Comparison of ENCODE assay signal across 1 mouse cellular context in the genomic region with DNA sequence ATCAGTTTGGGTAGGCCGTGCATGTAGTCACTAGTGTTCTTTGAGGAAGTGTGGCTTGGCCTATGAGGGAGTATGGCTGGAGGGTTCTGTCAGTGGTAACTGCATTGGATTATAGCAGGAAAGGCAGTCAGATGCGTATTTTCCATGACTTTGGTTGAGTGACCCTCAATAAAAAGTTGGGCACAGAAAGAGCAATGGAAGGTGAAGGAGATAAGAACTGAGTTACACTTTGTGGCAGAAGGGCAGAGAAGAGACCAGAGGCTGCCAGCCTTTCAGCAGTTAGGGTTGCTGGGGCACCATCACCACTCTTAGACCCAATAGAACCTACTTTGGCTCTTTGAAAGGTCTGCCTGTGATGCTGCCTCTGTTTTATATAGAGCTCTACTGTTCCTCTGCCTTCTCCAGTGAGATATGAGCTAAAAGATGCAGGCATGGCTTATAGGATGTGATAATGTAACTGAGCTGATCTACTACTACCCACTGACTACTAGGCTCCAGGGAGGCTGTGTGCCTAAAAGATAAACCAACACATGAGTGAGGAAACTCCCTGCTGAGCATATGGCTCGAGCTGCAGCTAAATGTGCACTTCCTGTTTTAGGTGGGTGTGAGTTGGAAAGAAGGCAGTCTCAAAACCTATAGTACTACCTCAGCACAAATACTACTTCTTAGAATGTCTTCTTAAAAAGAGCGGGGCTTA.
TF ChIP-seq lines count a peak whose summit lies in the region.

No protein-coding gene starts in this region.

TF ChIP-seq in MEL, 35 proteins besides CTCF, POLR2A, EP300 and RAD21 (continued from another document):
- TF ChIP-seq JUND (IDR thresholded peaks at IDR 0.05; ENCODE audit: low read depth, low read length) (no peak), POLR2AphosphoS2 (IDR thresholded peaks at IDR 0.05; ENCODE audit: low read length) (peak; percentile 95), E2F4 (IDR thresholded peaks at IDR 0.05; ENCODE audit: borderline replicate concordance, low read depth, low read length) (no peak), TCF12 (IDR thresholded peaks at IDR 0.05; ENCODE audit: low read depth, low read length) (peak; percentile 92), TBP (IDR thresholded peaks at IDR 0.05; ENCODE audit: low read depth, low read length) (peak; percentile 98), SIN3A (IDR thresholded peaks at IDR 0.05; ENCODE audit: low read length) (peak; percentile 85), UBTF (IDR thresholded peaks at IDR 0.05; ENCODE audit: borderline replicate concordance, insufficient read depth, low read depth, low read length) (no peak), ZC3H11A (IDR thresholded peaks at IDR 0.05; ENCODE audit: low read depth, low read length) (no peak), GABPA (IDR thresholded peaks at IDR 0.05; ENCODE audit: low read depth, low read length) (no peak), MAX (IDR thresholded peaks at IDR 0.05; ENCODE audit: low read length) (peak; percentile 84), TAL1 (IDR thresholded peaks at IDR 0.05; ENCODE audit: low read length) (peak; percentile 94), MXI1 (IDR thresholded peaks at IDR 0.05; ENCODE audit: low read depth, low read length) (peak; percentile 83; the same call in 1 of the 2 replicates), ZKSCAN1 (IDR thresholded peaks at IDR 0.05; ENCODE audit: low read depth, low read length) (no peak), USF2 (IDR thresholded peaks at IDR 0.05; ENCODE audit: borderline replicate concordance in 1 of 2, insufficient read depth in 1 of 2, low read depth in 1 of 2, low read length in 2 of 2) (no peak), HCFC1 (IDR thresholded peaks at IDR 0.05; ENCODE audit: low read depth, low read length) (no peak; the same call in 1 of the 2 replicates), ZMIZ1 (IDR thresholded peaks at IDR 0.05; ENCODE audit: low read depth, low read length) (peak; percentile 99), SMC3 (IDR thresholded peaks at IDR 0.05; ENCODE audit: low read depth, low read length) (no peak), RCOR1 (IDR thresholded peaks at IDR 0.05; ENCODE audit: low read depth, low read length) (peak; percentile 85), MAFK (IDR thresholded peaks at IDR 0.05; ENCODE audit: borderline replicate concordance, low read depth, low read length) (peak; percentile 77; the same call in 1 of the 2 replicates), CHD1 (IDR thresholded peaks at IDR 0.05; ENCODE audit: low read depth, low read length) (no peak), POLR2AphosphoS5 (IDR thresholded peaks at IDR 0.05; ENCODE audit: borderline replicate concordance, low read depth, low read length) (peak; percentile 79; the same call in 1 of the 2 replicates)
